Mouse (Mus musculus) midbrain, embryonic 15.5 days (tissue): ENCODE measurements around the gene Mrfap1. TPM values are rescaled to one million over a fixed set of nuclear protein-coding genes. Genes with fewer than 3 reads are reported as not detected.
"Not testable (repeated sequence)": the region's sequence is repeated elsewhere in the genome, so short reads cannot be mapped to it uniquely, and the experiment has no call there.

ENCODE experiments used
- ATAC-seq: fragments of 200-750 bp; cut with Nextera tagmentation; replicated peaks from 2 replicates; pipeline ENCODE4 v1.8.0; 2017; ENCODE audit warnings: moderate TSS enrichment
- H3K27ac ChIP-seq: fragments of 300-500 bp; sonication (generic); 2 replicates; pipeline ENCODE4 v1.5.1; 2015; ENCODE audit warnings: mild to moderate bottlenecking, inconsistent platforms
- H3K27me3 ChIP-seq: fragments of 300-500 bp; sonication (generic); replicated peaks from 2 replicates; pipeline ENCODE4 v1.6.1; 2015; ENCODE audit warnings: inconsistent platforms
- H3K36me3 ChIP-seq: fragments of 300-500 bp; sonication (generic); replicated peaks from 2 replicates; pipeline ENCODE4 v1.6.1; 2015; ENCODE audit warnings: inconsistent platforms
- H3K4me1 ChIP-seq: fragments of 300-500 bp; sonication (generic); 2 replicates; pipeline ENCODE4 v1.6.1; 2015; ENCODE audit warnings: inconsistent platforms
- H3K4me2 ChIP-seq: fragments of 300-500 bp; sonication (generic); 2 replicates; pipeline ENCODE4 v1.6.1; 2015; ENCODE audit warnings: inconsistent platforms, mild to moderate bottlenecking, moderate library complexity
- H3K4me3 ChIP-seq: fragments of 300-500 bp; sonication (generic); 2 replicates; pipeline ENCODE4 v1.5.1; 2015; ENCODE audit warnings: mild to moderate bottlenecking, inconsistent platforms
- H3K9ac ChIP-seq: fragments of 300-500 bp; sonication (generic); 2 replicates; pipeline ENCODE4 v1.6.1; 2015; ENCODE audit warnings: mild to moderate bottlenecking, inconsistent platforms
- H3K9me3 ChIP-seq: fragments of 300-500 bp; sonication (generic); 2 replicates; pipeline ENCODE4 v1.6.1; 2016; ENCODE audit warnings: inconsistent platforms
- WGBS: fragments of 180-500 bp; shearing (Covaris S2); methylation state at CpG from one replicate; pipeline ENCODE4 v1.1.7; 2015; ENCODE audit warnings: mixed read lengths; 5-methylcytosine and 5-hydroxymethylcytosine counted together
- polyA plus RNA-seq: library from polyadenylated mRNA; unstranded; fragments of >200 nt; fragmentation: Nextera tagmentation; extraction: Ambion mirVana; gene quantifications from 2 replicates; pipeline ENCODE4 v1.2.1, GENCODE M21; 2015

Mrfap1 gene
- polyA plus RNA-seq, 1 experiment from 2014 or later = 289 TPM

- no peaks in the 10 kb centered on the region for H3K36me3 ChIP-seq
- no peak overlapping the region for H3K27ac ChIP-seq
Observed at GRCm38 (mm10) chr5:36819742-36820141, 23.2 kb upstream of the Mrfap1 start.

DNA sequence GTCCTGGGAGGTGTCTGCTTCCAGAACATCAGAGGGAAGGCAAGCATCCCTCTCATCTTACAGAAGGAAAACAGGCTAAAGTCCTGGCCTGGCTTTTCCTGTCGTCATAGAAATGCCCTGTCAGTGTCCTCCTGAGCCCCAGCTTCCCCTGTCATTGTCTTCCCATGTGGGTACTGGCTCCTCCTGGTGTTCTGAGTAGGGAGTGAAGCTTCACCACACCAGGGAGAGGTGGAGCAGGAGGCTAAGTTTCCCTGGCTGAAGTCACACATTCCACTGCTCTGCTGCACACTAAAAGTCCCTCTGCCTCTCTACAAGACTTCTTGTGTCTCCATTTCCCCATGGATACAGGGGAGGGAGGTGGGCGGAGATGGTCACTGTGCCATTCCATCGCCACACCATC lies 21.2 kb upstream of the Mrfap1 start:
- no peak overlapping the region for H3K9ac ChIP-seq
- 59% methylated on average over 3 of the region's 3 CpGs for WGBS
- H3K9me3 ChIP-seq = no peaks in the 10 kb centered on the region
- no peak for ATAC-seq
- no peaks in the 10 kb centered on the region for H3K4me1 ChIP-seq
- H3K4me3 ChIP-seq = no peak overlapping the region
- H3K27ac ChIP-seq = no peak overlapping the region
- no peaks in the 10 kb centered on the region for H3K27me3 ChIP-seq
- no peak overlapping the region for H3K4me2 ChIP-seq
- H3K36me3 ChIP-seq = no peaks in the 10 kb centered on the region

More at GRCm38 (mm10) chr5:36819742-36820141, 23.2 kb upstream of the Mrfap1 start:
- H3K9me3 ChIP-seq = no peaks in the 10 kb centered on the region
- no peak overlapping the region for H3K4me3 ChIP-seq
- ATAC-seq = no peak
- no peak overlapping the region for H3K4me2 ChIP-seq
- 95% methylated on average over 5 of the region's 5 CpGs for WGBS
- H3K4me1 ChIP-seq = no peaks in the 10 kb centered on the region
- H3K9ac ChIP-seq = no peak overlapping the region
- no peaks in the 10 kb centered on the region for H3K27me3 ChIP-seq

- no peaks in the 10 kb centered on the region for H3K36me3 ChIP-seq
- no peak for ATAC-seq
- 77% methylated on average over 6 of the region's 6 CpGs for WGBS
- H3K4me2 ChIP-seq = no peak overlapping the region
- no peaks in the 10 kb centered on the region for H3K27me3 ChIP-seq
- H3K9me3 ChIP-seq = no peaks in the 10 kb centered on the region
- no peak overlapping the region for H3K27ac ChIP-seq
- H3K9ac ChIP-seq = no peak overlapping the region
- no peak overlapping the region for H3K4me3 ChIP-seq
- H3K4me1 ChIP-seq = no peaks in the 10 kb centered on the region
Observed at GRCm38 (mm10) chr5:36814554-36814953, 18.0 kb upstream of the Mrfap1 start.

DNA sequence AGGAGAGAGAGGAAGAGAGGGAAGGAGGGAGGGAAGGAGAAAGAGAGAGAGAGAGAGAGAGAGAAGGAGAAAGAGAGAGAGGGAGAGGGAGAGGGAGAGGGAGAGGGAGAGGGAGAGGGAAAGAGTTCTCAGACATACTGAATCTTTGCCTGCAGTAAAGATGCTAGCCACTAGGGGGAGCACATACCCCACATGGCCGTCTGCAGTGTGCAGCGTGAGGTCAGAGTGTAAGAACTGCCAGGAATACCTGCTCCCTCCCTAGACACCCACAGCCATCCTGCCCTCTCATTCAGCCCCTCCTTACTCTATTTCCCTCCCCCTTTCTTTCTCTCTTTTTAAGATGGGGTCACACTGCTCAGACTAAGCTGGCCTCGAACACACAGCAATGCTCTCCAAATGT lies 14.8 kb upstream of the Mrfap1 start:
- Histone ChIP-seq H3K4me2 (no peak overlapping the region), H3K4me3 (no peak overlapping the region), H3K27me3 (no peaks in the 10 kb centered on the region), H3K36me3 (no peaks in the 10 kb centered on the region), H3K27ac (no peak overlapping the region), H3K9me3 (no peaks in the 10 kb centered on the region), H3K9ac (no peak overlapping the region), H3K4me1 (no peaks in the 10 kb centered on the region)
- WGBS = 25% methylated on average over 3 of the region's 3 CpGs
- ATAC-seq = peak; percentile 68

DNA sequence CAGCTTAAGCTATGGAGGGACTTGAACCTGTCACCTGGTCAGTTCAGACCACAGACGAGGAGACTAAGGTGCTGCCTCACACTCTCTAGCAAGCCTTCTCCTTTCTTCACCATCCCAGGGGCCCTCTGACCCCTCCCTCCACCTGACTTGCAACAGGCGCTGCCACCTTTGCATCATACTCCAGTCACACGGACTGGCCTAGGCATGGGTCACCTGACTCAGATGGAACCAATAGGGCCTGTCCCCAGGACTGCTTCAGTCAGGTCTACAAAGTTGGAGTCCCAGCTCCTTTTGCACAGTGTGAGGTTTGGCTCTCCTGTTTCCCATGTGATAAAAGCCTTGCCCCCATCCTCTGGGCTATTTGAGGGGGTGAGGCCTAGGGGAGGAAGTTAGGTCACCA lies 14.1 kb upstream of the Mrfap1 start:
- Histone ChIP-seq H3K4me2 (no peak overlapping the region), H3K9ac (no peak overlapping the region), H3K4me1 (no peaks in the 10 kb centered on the region), H3K27me3 (no peaks in the 10 kb centered on the region), H3K4me3 (no peak overlapping the region), H3K36me3 (no peaks in the 10 kb centered on the region), H3K9me3 (no peaks in the 10 kb centered on the region), H3K27ac (no peak overlapping the region)
- 80% methylated on average over 3 of the region's 3 CpGs for WGBS
- 0 out of 2 replicates have a peak, but pooled peaks have one; percentile 17 for ATAC-seq

GRCm38 (mm10) chr5:36809123-36809522 lies 12.6 kb upstream of the Mrfap1 start:
- Histone ChIP-seq H3K27me3 (no peaks in the 10 kb centered on the region), H3K9me3 (no peaks in the 10 kb centered on the region), H3K4me2 (no peak overlapping the region), H3K4me1 (no peaks in the 10 kb centered on the region), H3K9ac (no peak overlapping the region), H3K4me3 (no peak overlapping the region), H3K27ac (no peak overlapping the region), H3K36me3 (no peaks in the 10 kb centered on the region)
- WGBS = 89% methylated on average over 7 of the region's 7 CpGs
- no peak for ATAC-seq

DNA sequence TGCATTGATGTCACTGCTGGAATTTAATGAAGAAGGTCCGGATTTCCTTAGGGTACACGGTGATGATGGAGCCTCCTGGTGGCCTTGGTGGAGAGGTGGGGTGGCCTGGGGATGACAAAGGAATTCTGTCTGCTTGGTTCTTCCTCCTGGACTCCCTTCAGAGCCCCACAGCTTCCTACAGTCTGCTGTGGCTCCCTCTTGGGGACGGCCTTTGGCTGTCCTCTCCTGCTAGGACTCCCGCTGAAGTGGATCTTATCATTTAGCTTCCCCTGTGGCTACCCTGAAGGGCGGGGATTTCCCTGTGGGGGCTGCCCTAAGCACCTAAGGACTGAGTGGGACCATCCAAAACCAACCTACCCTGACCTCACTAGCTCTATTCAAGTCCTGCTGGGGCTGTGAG lies 10.5 kb upstream of the Mrfap1 start:
- ATAC-seq = no peak
- Histone ChIP-seq H3K4me3 (no peak overlapping the region), H3K4me2 (no peak overlapping the region), H3K9me3 (no peaks in the 10 kb centered on the region), H3K27ac (no peak overlapping the region), H3K9ac (no peak overlapping the region), H3K36me3 (no peaks in the 10 kb centered on the region), H3K27me3 (no peaks in the 10 kb centered on the region), H3K4me1 (no peaks in the 10 kb centered on the region)
- WGBS = 38% methylated on average over 5 of the region's 5 CpGs

DNA sequence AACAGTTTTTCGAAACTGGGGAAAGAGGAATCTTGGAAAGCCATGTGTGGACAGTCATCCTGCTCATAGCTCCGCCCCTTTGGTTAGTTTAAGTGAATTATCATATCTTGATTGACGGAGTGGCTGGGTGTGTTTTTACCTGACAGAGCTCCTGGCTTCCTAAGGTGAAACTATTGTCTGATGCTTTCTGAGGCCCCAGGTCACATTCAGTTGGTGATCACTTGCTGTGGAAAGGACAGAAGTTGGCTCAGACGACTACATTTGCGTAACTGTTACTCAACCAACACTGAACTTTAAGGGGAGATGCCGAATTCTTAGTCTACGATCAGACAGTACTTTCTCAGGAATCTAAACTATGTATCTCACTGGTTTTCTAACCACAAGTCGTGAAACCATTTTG lies 719 bp upstream of the Mrfap1 start:
- no peak overlapping the region for H3K27ac ChIP-seq
- ATAC-seq = peak; percentile 13; the same call in 1 of the 2 replicates
- WGBS = 56% methylated on average over 8 of the region's 8 CpGs
- H3K9ac ChIP-seq = no peak overlapping the region; the same call in 1 of the 2 replicates
- peak overlapping the region; percentile 70 for H3K4me2 ChIP-seq
- no peaks in the 10 kb centered on the region for H3K9me3 ChIP-seq
- peak overlapping the region; percentile 87 for H3K4me3 ChIP-seq
- H3K27me3 ChIP-seq = no peaks in the 10 kb centered on the region
- peaks cover 13% of the 10 kb centered on the region for H3K4me1 ChIP-seq
- H3K36me3 ChIP-seq = 0 out of 2 replicates have a peak, but pooled peaks cover 12% of the 10 kb centered on the region

- H3K27ac ChIP-seq = peak overlapping the region; percentile 94
- peak; percentile 41 for ATAC-seq
- 5% methylated on average over 36 of the region's 37 CpGs for WGBS
- H3K36me3 ChIP-seq = 0 out of 2 replicates have a peak, but pooled peaks cover 12% of the 10 kb centered on the region
- not testable (repeated sequence) for H3K27me3 ChIP-seq, H3K9me3 ChIP-seq
- peak overlapping the region; percentile 87 for H3K4me3 ChIP-seq
- peak overlapping the region; percentile 70 for H3K4me2 ChIP-seq
- H3K4me1 ChIP-seq = peaks cover 13% of the 10 kb centered on the region
- peak overlapping the region; percentile 82 for H3K9ac ChIP-seq
Observed at GRCm38 (mm10) chr5:36795647-36796295, 801 bp downstream of the Mrfap1 start.

DNA sequence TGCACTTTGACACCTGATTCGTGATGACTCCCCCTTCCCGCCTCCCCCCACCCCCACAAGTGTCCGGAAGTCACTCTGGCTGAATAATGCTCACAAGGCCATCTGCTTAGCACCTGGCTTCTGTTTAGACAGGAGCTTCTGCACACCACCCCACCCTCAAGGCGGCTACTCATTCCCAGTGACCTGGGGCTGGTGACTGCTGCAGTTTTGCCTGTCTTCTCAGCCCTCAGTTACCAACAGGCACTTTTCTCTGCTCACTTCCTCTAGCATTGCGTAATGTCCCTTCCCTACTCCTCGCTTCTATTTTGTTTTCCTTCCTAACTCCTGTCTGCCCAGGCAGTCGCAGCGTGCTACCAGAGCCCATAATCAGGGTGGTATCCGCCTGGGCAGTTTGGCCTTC lies 4.7 kb downstream of the Mrfap1 start:
- no peak overlapping the region for H3K9ac ChIP-seq
- no peak overlapping the region for H3K4me3 ChIP-seq
- H3K27ac ChIP-seq = no peak overlapping the region
- peaks cover 9% of the 10 kb centered on the region for H3K4me1 ChIP-seq
- ATAC-seq = no peak
- no peaks in the 10 kb centered on the region for H3K27me3 ChIP-seq
- 90% methylated on average over 9 of the region's 9 CpGs for WGBS
- 0 out of 2 replicates have a peak, but pooled peaks cover 12% of the 10 kb centered on the region for H3K36me3 ChIP-seq
- H3K4me2 ChIP-seq = no peak overlapping the region
- H3K9me3 ChIP-seq = no peaks in the 10 kb centered on the region

DNA sequence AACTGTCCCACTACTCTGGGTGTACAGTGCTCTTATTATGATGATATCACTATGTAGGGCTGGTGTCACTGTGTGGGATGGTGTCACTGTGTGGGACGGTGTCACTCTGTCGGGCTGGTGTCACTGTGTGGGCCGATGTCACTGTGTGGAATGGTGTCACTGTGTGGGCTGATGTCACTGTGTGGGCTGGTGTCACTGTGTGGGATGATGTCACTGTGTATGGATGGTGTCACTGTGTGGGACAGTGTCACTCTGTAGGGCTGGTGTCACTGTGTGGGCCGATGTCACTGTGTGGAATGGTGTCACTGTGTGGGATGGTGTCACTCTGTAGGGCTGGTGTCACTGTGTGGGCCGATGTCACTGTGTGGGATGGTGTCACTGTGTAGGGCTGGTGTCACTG lies 10.5 kb downstream of the Mrfap1 start:
- no peak overlapping the region for H3K27ac ChIP-seq
- no peaks in the 10 kb centered on the region for H3K27me3 ChIP-seq
- H3K9ac ChIP-seq = no peak overlapping the region
- WGBS = 94% methylated on average over 5 of the region's 5 CpGs
- ATAC-seq = no peak
- H3K9me3 ChIP-seq = no peaks in the 10 kb centered on the region
- no peaks in the 10 kb centered on the region for H3K4me1 ChIP-seq
- no peaks in the 10 kb centered on the region for H3K36me3 ChIP-seq
- no peak overlapping the region for H3K4me3 ChIP-seq
- no peak overlapping the region for H3K4me2 ChIP-seq

DNA sequence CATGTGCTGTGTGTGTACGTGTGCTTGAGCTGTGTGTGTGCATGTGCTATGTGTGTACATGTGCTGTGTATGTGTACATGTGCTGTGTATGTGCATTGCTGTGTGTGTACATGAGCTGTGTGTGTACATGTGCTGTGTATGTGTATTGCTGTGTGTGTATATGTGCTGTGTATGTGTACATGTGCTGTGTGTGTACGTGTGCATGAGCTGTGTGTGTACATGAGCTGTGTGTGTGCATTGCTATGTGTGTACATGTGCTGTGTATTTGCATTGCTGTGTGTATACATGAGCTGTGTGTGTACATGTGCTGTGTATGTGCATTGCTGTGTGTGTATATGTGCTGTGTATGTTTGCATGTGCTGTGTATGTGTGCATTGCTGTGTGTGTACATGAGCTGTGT lies 17.1 kb downstream of the Mrfap1 start:
- Histone ChIP-seq H3K9ac (no peak overlapping the region), H3K27me3 (no peaks in the 10 kb centered on the region), H3K4me2 (no peak overlapping the region), H3K9me3 (no peaks in the 10 kb centered on the region), H3K4me3 (no peak overlapping the region), H3K4me1 (no peaks in the 10 kb centered on the region), H3K36me3 (no peaks in the 10 kb centered on the region), H3K27ac (no peak overlapping the region)
- no peak for ATAC-seq
- WGBS = 89% methylated on average over 2 of the region's 2 CpGs

GRCm38 (mm10) chr5:36778901-36779300 lies 17.7 kb downstream of the Mrfap1 start:
- H3K9me3 ChIP-seq = no peaks in the 10 kb centered on the region
- ATAC-seq = no peak
- WGBS = 85% methylated on average over 1 of the region's 2 CpGs

More at GRCm38 (mm10) chr5:36778901-36779300, 17.7 kb downstream of the Mrfap1 start:
- Histone ChIP-seq H3K27me3 (no peaks in the 10 kb centered on the region), H3K4me3 (no peak overlapping the region), H3K27ac (no peak overlapping the region), H3K4me2 (no peak overlapping the region), H3K9ac (no peak overlapping the region), H3K4me1 (no peaks in the 10 kb centered on the region), H3K36me3 (no peaks in the 10 kb centered on the region)
